Mouse (Mus musculus): ENCODE measurements around the gene Vps26a. TPM values are rescaled to one million over a fixed set of nuclear protein-coding genes. Genes with fewer than 3 reads are reported as not detected.

Gene Vps26a
- polyA plus RNA-seq, 1 experiment from 2014 or later = 57.5 TPM

GRCm38 (mm10) chr10:62411431-62412410 lies 74.9 kb downstream of the Vps26a start:
- no peak for ATAC-seq (ENCODE audit: low read depth)
- no peaks in the 10 kb centered on the region for H3K27me3 ChIP-seq (ENCODE audit: control insufficient read depth, insufficient read depth, low read length)
- no peak overlapping the region for H3K4me2 ChIP-seq (ENCODE audit: low read depth, low read length)
- no peaks in the 10 kb centered on the region for H3K4me1 ChIP-seq (ENCODE audit: control insufficient read depth, insufficient read depth, low read length)
- H3K27ac ChIP-seq (ENCODE audit: low read depth, low read length) = no peak overlapping the region
- no peak overlapping the region for H3K4me3 ChIP-seq (ENCODE audit: low read depth, low read length)
- H3K9me3 ChIP-seq (ENCODE audit: control insufficient read depth, low read length) = no peaks in the 10 kb centered on the region
- WGBS = 70% methylated on average over 19 of the region's 19 CpGs
- H3K36me3 ChIP-seq (ENCODE audit: control insufficient read depth, insufficient read depth, low read length) = no peaks in the 10 kb centered on the region
- H3K9ac ChIP-seq (replicated peaks; ENCODE audit: low read depth, low read length) = no peak overlapping the region

GRCm38 (mm10) chr10:62410943-62411342 lies 75.7 kb downstream of the Vps26a start:
- H3K9me3 ChIP-seq (ENCODE audit: control insufficient read depth, low read length) = no peaks in the 10 kb centered on the region
- no peak overlapping the region for H3K27ac ChIP-seq (ENCODE audit: low read depth, low read length)
- no peaks in the 10 kb centered on the region for H3K36me3 ChIP-seq (ENCODE audit: control insufficient read depth, insufficient read depth, low read length)
- no peak overlapping the region for H3K4me2 ChIP-seq (ENCODE audit: low read depth, low read length)
- no peaks in the 10 kb centered on the region for H3K4me1 ChIP-seq (ENCODE audit: control insufficient read depth, insufficient read depth, low read length)
- H3K4me3 ChIP-seq (ENCODE audit: low read depth, low read length) = no peak overlapping the region
- peak; percentile 76 for ATAC-seq (ENCODE audit: low read depth)
- no peak overlapping the region for H3K9ac ChIP-seq (replicated peaks; ENCODE audit: low read depth, low read length)
- 11% methylated on average over 5 of the region's 5 CpGs for WGBS
- H3K27me3 ChIP-seq (ENCODE audit: control insufficient read depth, insufficient read depth, low read length) = no peaks in the 10 kb centered on the region

Other genes starting within 250 kb of the Vps26a start
- gene Tacr2, start 234.4 kb downstream of the Vps26a start, polyA plus RNA-seq (2014; fragmentation: Nextera tagmentation; extraction: Ambion mirVana) = 0.46 TPM in 1 of 2 replicates, not detected in the other
- gene Hk1, start 106.9 kb downstream of the Vps26a start, polyA plus RNA-seq (2014; fragmentation: Nextera tagmentation; extraction: Ambion mirVana) = 79.7 and 99.9 TPM in 2 replicates
- gene Hkdc1, start 64.3 kb downstream of the Vps26a start, polyA plus RNA-seq (2014; fragmentation: Nextera tagmentation; extraction: Ambion mirVana) = 0.24 and 0.28 TPM in 2 replicates
- 1.5 and 2.8 TPM in 2 replicates for gene 4930507D05Rik, start 37.3 kb downstream of the Vps26a start, polyA plus RNA-seq (2014; fragmentation: Nextera tagmentation; extraction: Ambion mirVana)
- gene Supv3l1, start 37.1 kb downstream of the Vps26a start, polyA plus RNA-seq (2014; fragmentation: Nextera tagmentation; extraction: Ambion mirVana) = 20.0 and 23.2 TPM in 2 replicates
- 4.6 and 8.6 TPM in 2 replicates for gene Srgn, start 40.6 kb upstream of the Vps26a start, polyA plus RNA-seq (2014; fragmentation: Nextera tagmentation; extraction: Ambion mirVana)
- gene Kif1bp, start 91.7 kb upstream of the Vps26a start, polyA plus RNA-seq (2014; fragmentation: Nextera tagmentation; extraction: Ambion mirVana) = 95.7 and 99.8 TPM in 2 replicates
- gene Ddx21, start 115.5 kb upstream of the Vps26a start, polyA plus RNA-seq (2014; fragmentation: Nextera tagmentation; extraction: Ambion mirVana) = 17.9 and 20.9 TPM in 2 replicates
- gene Ddx50, start 164.4 kb upstream of the Vps26a start, polyA plus RNA-seq (2014; fragmentation: Nextera tagmentation; extraction: Ambion mirVana) = 85.7 and 98.4 TPM in 2 replicates
- 2.8 and 4.6 TPM in 2 replicates for gene Stox1, start 239.3 kb upstream of the Vps26a start, polyA plus RNA-seq (2014; fragmentation: Nextera tagmentation; extraction: Ambion mirVana)